Mouse (Mus musculus) gastrocnemius, postnatal 25 days (tissue): Measurements from ENCODE around the gene Guca2b. TPM values are rescaled to one million over a fixed set of nuclear protein-coding genes. Genes with fewer than 3 reads are reported as not detected.
A peak's percentile ranks its signal among the peaks of the same experiment; 100 is the strongest.

ENCODE experiments used
- DNase-seq: peaks from one replicate; pipeline ENCODE4 v3.0.0; 2022
- long read RNA-seq, 2 experiments: library from polyadenylated mRNA; stranded (forward); transcript quantifications; one replicate each; pipeline ENCODE4 v2.0.0; 2021
- total RNA-seq, 2 experiments: library from RNA; stranded (reverse); gene quantifications; 1 replicate in 1 of 2; 2 replicates in 1 of 2; pipeline ENCODE4 v1.2.3; 2021

Guca2b gene
- total RNA-seq = not detected
- long read RNA-seq, experiment 1 = 0 reads
- long read RNA-seq, experiment 2 = 0 reads

DNA sequence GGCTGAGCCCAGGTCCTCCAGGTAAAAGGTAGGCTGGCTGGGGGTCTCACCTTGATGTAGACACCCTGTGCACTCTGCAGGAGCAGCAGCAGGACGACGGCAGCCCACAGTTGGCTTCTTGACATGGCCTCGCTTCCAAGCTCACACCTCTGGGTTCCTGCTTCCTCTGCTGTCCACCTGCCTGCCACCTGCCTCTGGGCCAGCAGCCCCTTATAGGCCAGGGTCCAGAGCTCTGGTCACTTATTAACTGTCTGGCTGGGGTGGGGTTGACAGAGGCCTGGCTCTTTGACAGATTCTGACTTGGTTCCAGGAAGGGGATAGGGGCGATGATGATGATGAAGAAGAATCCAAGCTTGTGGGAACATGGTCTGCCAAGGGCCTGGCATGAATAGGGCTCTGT is at the start of gene Guca2b:
Guca2b (minus strand) TSS at position 224 of the 400 bp plus-strand sequence.
- DNase-seq = no peak

DNA sequence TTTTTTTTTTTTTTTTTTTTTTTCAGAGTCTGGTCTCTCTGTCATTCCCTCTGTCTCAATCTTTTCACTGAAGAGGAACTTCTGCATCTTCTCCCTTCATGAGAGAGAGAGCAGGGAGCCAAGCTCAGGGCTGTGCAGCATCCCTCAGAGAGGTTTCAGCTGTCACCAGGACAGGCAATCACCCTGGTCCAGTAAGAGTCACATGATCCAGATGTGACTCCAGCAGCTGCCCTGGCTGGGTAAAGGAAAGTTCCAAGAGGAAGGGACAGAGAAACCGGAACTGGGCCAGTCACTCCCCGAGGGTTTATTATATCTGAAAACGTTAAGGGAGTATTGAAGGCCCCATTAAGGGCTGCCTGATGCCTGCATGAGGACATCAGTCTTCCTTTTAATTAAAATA is 49.0 kb upstream of the Guca2b start:
- peak; percentile 29 for DNase-seq

DNA sequence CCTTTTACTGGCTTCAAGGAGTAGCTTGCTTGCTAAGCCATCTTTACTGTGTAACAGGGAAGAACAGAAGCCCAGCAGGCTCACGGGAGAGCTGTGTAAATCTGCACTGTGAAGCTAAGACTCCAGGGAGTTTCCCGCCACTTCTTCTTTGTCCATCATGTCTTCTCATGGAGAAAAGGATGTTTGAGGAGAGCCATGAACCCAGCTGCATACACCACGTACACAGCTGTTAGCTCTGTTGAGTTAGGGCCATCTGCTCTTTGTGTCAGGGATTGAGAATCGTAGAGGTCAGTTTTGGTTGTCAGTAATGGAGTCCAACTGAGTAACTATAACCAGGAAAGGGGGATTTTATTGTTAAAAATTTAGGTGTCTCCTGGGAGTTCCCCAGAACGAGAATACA is 48.6 kb upstream of the Guca2b start:
- DNase-seq = no peak

DNA sequence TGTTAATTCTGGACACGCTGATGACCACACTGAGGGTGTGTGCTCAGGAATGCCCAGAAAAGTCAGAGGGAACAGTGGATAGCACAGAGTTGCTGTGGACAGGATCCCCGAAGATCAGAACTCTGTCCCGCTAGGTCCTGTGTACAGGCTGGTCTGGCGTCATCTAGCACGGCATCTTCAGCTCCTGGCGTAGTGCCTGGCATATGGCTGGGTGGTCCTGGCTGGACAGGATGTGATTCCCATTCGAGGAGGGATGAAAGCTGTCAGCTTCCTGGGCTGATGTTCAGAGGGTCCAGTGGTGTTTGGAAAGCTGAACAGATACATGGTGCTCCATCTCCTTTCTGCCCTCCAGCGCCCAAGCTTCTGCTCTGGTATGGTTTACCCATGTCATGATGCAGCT is 45.2 kb upstream of the Guca2b start:
- DNase-seq = no peak

DNA sequence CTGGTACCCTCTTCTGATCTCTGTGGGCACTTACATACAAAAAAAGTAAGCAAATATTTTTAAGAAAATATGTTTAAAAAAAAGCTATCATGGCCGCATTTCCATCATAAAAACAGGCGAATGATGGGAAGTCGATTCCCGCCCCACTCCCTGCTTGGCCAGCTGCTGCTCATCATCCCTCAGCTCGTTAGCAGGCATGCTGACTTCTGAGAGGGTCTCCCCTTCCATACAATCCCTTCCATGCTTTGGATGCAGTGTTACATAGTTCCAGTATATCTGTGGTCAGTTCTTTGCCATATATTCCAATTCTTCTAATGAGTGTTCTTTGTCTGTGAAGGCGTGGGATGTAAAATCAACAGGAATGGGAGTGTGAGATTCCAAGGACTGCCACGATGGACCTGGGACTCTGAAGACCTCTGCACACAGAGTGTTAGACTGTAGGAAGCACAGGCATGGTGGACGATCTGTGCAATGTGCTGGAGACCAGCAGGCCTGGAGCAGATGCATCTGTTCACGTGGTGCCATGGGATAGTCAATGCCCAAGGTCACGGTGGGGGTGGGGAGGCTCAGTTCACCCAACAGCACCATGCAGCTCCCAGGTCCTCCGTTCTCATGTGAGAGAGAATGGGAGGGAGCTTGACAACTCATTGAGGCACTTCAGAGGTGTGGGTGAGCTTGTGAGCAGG is 42.7 kb upstream of the Guca2b start:
- DNase-seq = no peak

DNA sequence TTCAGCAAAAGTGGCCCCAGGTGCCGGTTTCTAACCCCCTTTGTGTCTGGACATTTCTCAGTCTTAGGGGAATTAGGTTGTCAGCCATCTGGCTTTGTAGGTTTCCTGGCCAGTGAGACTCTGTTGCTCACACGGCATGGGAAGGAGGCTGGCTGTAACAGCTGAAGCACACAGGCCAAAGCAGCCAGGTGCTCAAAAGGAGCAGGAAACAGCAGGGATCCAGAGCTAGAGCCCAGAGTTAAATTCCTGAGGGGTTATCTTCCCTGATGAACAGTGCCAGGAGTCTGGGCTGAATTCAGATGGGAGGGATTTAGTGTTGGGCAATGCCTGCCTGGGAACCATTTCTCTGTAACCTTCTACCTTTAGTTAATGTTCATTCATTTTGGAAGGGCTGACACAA is 39.6 kb upstream of the Guca2b start:
- no peak for DNase-seq

DNA sequence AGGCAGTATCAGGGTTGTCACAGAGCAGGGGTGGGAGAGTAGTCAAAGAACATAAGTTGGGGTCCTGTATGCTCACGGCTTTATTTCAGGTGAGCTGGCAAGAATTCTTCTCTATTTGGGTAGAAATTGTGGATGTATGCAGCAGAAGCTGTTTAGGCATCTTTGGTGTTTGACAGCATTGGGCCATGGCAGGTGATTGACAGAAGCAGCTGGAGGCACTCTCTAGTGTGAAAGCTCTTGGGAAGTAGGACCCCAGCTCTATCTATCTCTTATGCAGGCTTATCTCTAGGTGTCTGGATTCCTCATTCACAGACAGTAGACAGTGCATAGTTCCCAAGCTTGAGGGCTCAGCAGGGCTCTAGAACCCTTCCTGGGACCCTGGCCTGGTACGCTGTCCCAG is 27.0 kb upstream of the Guca2b start:
- no peak for DNase-seq

DNA sequence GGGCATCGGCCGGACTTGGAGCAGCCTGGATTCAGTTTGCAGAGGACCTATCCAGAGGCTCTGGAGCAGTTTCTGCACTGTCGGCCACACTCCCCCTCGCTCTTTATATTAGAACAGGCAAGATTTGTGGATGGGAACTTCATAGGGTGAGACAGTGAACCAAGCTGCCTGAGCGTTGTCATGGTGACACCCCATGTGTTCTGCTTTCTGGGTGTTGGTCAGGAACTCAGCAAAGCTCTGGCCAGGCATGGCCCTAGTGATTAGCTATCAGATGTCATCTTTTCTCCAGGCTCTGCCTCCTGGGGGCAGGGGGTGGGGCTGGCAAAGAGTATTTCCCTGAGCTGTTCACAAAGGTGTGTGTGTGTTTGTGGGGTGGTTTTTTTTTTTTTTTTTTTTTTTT is 23.8 kb upstream of the Guca2b start:
- DNase-seq = no peak

DNA sequence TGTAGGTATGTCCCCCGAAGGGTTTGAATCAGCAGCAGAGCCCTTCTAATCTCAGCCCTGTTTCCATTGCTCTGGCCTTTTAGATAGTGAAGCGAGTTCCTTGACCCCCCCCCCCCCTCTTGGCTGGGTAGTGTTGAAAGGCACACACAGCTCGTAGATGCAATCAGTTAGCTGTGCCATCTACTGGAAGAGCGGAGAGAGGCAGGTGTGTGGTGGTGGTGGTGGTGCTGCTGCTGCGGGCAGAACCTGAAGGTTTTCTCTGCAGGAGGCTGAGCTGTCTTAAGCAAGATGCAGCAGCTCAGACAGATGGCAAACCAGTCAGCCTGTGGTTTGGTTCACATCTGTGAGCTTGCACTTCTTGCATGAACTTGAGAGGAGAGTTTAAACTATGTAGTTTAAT is 13.9 kb upstream of the Guca2b start:
- DNase-seq = no peak

DNA sequence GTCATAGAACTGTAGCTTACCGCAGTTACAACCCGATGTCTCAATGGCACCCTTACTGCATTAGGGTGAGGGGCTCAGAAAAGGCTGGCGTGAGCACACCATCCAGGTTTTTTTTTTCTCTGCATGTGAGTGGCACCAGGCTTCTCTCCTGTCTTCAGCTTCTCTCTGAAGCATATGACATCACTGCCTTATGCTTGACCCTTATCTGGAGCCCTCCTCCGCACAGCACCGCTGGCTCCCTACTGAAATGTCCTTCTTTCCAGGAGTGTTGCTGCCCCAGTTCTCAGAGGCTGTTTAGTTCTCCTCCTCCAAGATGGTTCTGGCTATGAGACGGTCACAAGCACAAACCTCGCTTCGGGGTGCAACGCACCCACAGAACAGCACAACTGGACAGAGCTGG is 12.4 kb upstream of the Guca2b start:
- DNase-seq = no peak

DNA sequence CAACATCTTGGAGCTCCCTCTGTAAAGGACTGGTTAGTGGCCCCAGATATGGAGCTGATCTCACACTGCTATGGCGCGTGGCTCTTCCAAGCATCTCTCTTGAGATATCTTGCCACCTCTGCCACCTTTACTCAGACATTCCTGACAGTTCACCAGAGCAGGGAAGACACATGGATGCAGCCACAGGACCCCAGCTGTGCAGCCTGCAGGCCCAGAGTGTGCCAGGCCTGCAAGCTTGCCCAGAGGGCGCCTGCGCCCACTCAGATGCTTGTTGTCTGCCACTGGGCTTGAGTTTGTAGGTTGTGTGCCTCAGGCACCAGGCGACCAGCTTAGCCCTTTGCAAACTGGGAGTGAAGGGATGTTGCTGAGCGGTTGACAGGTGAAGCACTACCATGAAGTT is 12.0 kb upstream of the Guca2b start:
- DNase-seq = no peak

DNA sequence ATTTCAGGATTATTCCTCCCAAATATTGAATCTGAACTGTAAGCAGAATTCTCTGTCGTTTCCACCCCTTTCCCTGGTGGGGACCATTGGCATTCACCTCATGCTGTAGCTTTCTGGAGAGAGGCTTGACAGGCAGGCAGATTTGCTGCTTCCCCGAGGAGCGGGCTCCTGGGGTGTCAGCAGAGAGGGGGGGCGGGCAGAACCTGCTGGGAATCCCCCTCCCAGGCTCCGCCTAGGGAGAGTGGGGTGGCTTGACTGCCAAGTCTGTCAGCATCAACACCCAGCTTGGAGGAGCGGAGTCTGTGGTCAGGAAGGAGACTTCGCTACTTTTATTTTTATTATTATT is 11.4 kb upstream of the Guca2b start:
- DNase-seq = no peak

DNA sequence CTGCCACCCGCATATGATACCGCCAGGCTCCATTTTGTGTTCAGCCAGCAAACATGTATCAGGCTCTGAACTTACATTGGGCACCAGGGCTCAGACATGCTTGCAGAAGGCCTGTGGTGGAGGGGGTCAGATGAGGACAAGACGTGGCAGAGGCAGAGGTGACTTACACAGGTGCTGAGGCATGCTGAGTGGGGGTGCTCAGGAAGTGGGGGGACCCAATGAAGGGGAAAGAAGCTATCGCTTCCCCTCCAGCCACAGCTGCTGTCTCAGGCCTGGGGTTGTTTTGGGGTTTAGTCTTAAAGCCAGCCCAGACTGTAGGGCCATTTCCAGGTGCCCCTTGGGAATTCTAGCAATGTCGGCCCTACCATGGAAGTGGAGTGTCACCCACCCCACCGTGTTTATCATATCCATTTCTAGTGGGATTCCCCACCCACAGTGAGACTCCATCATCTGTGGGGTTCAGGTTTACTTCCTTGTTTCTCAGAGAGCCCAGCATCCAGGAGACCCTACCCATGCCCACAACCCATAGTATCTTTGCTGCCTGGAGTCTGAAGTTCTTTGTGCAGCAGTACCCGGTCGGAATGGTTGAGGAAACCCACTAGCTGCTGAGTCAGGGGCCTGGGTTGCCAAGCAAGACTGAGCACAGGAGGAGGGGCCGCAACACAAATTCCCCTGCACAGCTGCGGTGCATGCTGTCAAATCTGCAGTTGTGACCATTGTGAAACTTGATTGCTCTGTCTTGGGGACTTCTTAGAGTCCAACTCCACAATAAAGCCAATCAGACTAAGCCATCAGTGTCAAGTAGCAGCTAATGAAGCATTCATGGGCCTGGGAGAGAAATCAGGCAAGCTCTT is 10.8 kb upstream of the Guca2b start:
- DNase-seq = no peak

DNA sequence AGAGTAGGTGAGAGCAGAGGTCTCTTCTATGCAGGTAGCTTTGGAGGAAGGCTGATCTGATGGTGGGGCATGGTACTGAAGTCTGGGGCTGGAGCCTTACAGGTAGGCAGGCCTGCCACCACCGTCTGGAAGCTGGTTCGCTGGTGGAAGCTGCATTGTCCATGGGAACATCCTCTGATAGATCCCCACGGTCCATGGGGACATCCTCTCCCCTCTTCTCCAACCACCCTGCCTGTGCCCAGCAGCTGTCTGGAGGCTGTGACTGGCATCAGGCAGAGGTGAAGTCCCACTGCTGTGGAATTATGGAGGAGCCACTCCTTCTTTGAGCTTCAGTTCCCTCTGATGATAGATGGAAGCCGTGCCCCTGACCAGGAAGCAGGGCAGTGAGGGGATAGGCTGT is 9.8 kb upstream of the Guca2b start:
- DNase-seq = no peak

DNA sequence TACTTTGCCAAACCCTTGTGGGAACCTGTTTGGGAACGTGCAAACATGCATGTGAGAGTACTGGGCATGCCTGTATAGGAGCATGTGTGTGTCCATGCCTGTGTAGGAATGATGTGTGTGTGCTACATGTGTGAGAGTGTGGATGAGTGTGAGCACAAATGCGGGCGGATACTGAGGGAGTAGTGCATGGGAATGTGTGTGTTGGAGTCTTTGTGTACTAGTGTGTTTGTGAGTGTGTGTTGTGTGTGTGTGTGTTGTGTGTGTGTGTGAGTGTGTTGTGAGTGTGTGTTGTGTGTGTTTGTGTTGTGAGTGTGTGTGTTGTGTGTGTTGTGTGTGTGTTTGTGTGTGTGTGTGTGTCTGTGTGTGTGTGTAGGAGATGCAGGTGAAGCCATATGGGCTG is 9.4 kb upstream of the Guca2b start:
- DNase-seq = no peak

DNA sequence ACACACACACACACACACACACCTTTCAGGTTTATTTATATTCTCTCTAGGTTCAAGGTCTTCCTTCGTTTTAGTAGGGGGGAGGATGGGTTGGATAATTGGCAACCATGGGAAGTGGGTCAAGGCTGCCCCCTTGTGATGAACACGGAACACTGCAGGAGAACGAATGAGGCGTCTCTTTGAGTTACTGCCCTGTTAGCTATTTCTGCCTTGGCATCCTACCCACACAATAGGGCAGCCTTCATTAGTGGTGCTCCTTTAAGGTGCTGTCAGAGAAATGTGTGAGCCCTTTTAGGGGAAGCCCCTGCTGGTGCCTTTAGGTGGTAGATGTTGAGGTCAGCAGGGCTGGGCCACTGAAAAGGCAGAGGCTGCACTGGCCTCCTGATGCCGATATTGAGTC is 8.7 kb upstream of the Guca2b start:
- DNase-seq = no peak

DNA sequence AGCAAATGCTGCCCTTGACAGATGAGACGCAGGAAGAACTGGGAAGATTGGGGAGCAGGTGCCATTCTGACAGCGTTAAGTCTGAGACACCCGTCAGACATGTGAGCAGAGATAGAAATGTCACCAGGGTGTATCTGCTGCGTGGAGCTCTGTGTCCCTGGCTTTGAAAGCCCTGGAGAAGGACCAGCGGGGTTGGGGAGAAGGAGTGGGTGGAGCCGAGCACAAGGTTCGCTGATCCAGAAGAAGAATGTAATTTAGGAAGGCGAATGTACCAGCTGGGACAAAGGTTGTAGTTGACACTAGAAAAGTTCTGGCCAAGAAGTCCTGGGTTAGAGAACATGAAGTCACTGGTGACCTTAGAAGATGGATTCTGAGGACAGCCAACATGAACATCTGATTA is 7.4 kb upstream of the Guca2b start:
- peak; percentile 63 for DNase-seq

DNA sequence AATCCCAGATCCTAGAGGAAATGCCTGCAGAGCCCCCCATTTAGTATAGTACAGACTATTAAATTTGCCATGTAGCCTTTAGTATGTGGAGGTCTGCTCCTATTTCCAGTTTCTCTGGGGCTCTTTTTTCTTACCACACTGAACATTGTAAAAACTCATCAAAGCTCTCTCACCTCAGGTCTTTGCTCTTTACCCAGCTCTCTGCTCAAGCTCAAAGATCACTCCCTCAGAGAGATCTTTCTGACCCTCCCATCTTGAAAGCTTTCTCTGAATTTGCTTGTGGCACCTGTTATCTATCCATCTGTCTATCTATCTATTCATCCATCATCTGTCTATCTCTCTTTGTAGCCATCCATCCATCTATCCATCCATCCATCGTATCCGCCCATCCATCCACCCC is 6.4 kb upstream of the Guca2b start:
- DNase-seq = no peak

DNA sequence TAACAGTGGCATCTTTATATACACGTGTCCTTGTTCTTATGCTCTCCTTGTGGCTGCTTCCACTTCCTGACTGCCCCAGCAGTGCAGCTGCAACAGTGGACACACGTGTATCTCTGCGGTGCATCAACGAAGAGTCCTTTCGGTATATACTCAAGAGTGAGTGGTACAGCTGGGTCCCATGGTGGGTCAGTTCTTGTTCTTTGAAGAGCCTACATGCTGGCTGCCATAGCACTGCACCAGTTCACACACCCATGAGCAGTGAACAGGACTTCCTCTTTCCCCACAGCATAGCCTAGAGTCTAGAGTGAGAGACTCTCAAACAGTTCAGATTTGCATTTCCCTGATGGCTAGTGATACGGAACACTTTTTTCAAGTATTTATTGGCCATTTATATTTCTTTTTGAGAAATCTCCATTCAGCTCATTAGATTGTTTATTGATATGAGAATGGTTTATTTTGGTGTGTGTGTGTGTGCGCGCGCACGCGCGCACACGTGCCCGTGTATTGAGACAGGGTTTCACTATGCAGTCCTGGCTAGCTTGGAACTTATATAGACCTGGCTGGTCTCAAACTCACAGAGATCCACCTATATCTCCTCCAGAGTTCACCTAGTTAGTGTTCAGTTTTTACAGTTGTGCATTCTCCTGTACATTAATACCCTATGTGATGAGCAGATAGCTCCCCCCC is 4.8 kb upstream of the Guca2b start:
- DNase-seq = no peak

DNA sequence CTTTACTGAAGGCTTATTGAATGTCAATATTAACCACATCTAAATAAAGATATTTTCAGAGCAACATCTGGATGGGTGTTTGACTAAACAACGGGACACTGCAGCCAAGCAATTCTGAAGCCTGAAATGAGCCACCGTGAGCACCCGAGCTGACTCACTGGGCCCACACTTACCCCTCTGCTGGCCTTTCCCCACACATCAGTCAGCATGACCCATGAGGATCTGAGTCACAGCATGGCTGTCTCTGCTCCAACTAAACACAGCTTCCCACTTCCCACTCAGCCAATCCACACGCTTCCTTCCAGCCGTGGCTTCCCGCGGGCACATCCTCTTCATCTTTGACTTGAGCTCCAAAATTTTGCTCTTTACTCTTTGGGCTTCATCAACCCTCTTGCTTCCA is 4.2 kb upstream of the Guca2b start:
- DNase-seq = no peak

DNA sequence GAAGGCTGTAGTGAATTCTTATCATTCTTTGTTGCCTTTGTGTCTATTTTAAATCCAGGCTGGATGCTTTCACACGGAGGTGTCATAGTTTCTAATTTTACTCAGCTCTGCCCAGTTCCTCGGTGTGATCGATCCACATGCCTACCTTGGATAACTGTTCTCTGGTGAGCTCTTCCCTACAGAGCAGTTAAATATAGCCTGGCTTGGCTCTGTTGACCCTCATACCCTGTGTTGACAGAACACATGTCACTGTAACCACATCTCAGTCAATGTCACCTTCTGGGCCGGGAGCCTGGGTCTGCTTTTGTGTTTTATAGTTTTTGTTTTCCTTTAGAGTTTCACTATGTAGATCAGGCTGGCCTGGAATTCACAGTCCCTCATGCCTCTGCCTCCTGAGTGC is 3.4 kb upstream of the Guca2b start:
- DNase-seq = no peak

DNA sequence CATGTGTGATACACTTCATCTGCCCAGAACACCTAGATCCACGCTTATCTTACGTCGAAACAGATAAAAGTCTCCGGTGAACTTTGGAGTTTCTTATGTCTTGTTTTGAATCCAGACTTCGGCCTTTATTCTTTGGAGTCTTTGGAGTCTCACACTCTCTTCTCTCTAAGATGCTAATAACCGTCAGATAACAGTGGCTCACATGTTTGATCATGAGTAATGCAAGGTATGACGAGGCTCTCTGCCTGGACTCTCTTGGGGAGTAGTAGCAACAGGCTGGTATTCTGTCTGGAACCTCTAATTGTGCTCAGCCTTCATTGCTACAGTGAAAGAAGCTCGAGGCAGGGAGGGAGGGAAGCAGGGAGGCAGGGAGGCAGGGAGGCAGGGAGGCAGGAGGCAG is 1.3 kb upstream of the Guca2b start:
- no peak for DNase-seq

DNA sequence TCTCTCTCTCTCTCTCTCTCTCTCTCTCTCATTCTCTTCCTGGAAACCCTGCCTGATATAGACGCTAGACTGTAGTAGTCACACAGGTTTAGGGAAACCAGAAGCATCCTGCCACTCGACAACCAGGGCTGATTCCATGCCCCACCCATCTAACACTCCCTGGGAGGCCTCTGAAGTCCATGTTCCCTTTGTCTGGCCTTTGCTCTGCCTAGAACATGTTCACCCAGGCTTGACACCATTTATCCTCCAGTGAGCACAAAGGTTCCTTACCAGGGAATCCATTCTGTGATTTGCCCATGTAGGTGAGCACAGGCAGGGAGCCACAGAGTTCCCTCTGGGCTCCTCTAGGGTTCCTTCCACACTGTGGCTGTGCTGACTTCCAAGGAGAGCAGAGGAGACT is 508 bp downstream of the Guca2b start:
- DNase-seq = no peak

DNA sequence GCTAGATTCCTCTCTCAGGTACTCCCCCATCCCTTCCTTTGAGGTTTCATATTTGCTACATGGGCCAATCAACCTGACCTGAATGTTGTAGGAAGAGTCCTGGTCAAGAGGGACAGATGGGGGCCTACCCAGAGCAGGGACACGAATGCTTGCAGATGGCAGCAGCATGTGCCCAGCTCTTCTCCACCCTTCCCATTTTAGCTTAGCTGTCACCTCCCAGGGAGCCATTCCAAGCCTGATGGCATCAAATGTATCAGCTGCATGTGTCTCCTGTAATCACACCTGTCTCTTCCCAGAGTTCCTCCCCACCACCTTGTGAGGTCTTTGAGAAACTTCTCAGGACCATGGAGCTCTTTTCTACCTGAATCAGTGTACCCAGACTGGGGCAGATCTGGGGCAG is 1.7 kb downstream of the Guca2b start:
- no peak for DNase-seq
